Mouse (Mus musculus): ENCODE measurements at regions not wholly inside any gene's neighbourhood (a gene's known extent, or its start where the extent isn't known, plus 50 kb on each side); places are given as distances from the start of the nearest gene placed in this dataset.

DNA sequence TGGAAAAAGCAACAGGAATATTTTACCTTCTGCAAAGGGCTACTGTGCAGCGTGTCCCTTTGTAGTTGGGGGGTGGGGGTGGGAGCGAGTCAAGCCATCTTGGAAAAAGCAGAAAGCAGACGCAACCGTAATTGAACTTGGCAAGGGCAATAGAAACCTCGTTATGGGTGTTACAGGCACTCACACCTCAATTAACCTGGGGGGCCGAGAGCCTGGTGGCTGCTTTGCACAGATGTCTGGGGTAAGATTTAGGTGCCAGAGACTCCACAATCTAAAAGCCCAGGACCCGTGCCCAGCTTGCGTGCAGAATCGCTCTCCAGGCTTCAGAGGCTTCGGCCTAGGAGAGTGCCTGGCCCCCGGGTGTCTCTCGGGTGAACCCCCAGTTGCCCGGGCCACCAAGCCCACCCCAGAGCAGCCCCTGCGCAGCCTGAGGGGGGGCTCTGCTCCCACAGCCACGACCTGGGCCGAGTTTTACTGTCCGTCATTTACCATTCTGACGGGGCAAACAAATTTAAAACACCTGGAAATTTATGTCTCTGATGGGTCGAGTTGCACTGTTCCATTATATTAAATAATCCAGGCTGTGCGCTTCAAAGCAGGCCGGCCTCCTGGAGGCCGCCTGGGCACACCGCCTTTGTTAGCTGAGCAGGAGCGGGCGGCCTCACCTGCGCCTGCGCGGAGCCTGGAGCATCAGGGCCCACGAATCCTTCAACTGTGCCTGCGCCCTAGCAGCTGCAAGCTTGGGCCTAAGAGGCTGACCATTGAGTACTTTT is 212.4 kb downstream of the Srbd1 start:
- DNase-seq, result peak; percentile 9 to 36

DNA sequence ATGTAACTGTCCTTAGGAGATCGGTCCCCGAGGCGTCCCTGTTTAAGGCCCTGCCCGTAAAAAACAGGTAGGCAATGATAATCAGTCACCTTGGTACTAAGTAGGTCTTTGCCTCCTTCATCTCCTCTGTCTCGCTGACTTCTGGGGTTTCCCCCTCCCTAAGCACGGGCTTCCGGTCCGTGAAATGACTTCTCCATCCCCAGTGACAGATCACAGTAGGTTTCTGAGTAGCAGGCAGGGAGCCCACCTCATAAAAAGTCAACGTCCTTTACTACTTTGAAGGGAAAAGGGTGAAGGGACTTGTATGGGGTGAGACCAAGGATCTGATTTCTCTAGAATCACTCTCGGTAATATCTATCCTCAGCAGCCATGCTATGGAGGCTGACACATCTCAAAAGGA is 213.0 kb downstream of the Srbd1 start:
- no peak for DNase-seq

DNA sequence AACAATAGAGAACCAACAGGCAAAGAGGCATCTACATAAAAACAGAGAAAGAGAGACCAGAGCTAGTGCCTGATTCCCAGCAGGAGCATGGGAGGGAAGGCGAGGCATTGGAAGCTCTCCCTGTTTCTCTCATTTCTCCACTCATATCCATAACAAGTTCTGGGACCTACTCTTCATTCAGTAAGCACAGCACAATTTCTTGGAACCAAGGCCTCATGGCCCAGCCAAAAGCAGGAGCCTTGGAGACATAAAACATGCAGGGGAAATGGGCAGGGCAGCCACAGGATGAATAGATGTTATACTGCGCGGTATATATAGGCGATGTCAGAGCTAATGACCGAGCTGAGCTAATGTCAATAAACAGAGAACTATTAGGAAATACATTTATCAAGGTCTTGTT is 214.2 kb downstream of the Srbd1 start:
- DNase-seq, result no peak

DNA sequence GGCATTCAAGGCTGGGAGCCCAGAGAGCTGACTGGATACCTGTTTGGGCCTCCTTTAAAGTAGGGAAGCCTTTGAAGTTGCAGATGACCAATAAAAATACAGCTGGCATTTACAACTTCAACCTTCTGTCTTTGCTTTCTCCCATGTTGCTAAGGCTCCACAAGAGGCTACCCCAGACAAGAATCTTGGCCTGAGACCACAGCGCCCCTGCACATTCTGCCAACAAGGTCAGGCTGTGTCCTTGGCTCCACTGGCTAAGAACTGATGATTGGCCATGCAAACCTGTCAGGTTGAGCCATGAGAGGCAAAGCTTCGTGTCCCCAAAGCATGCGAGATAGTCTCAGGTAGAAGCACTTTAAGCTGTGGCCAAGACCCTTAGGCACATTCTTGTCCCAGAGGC is 214.6 kb downstream of the Srbd1 start:
- DNase-seq, result no peak

DNA sequence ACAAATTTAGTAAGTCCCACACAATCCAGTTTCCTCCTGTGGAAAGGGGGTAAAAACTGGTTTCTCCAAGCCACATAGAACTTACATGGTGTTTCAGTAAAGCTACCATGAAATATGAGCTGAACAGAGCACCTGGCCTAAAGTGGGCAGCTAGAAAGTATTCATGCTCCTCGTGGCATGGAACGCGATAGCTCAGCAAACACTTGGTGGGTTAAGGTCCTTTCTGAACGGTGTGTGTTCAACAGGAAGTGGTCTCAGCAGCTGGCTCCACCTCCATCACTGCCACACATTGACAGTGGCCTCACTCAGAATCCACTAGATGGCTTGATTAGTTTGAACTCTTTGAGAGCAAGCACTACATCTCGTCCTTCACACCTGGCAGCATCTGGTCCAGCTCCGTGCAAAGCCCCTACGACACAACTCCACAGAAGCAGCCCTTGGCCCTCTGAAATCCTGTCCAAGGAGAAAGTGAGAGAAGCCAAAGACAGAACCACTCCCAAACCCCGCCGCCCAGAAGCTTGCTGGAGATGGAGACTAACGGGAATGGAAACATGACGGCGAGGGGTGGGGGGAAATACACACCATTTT is 215.2 kb downstream of the Srbd1 start:
- no peak for DNase-seq

DNA sequence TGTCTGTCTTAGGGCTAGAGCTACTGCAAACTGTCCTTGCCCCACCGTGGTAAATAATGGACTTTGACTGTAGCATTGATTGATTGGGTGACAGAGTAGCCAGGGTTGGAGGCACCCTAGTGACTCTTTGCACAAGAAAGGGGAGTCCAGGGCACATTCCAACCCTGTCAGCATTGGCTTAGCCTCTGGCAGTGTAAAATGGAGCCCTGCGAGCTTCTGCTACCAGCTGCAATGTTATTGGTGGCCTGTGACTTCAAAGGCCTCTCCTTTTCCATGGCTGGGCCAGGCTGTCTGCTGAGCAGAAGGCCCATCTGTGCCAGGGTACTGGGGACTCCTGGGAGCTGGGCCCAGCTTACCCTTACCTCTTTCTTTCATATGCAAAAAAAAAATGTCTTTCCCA is 216.4 kb downstream of the Srbd1 start:
- no peak for DNase-seq

DNA sequence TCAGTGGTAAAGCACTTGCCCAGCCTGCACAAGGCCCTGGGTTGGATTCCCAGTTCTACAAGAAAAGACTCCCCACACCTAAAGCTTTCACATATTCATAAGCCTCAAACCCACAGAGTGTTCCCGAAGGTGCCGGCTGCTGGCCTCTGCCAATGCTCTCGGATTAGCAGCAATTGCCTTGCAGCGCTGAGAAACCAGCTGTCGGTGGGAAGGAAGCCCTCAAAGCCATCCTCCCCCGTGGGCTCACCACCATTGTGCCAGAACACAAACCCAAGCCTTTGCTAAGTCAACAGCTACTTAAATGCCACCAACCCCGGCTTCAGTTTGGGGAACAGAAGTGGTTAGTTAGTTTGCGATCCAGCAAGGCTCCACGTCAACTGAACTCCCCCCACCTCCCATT is 217.7 kb downstream of the Srbd1 start:
- no peak for DNase-seq

DNA sequence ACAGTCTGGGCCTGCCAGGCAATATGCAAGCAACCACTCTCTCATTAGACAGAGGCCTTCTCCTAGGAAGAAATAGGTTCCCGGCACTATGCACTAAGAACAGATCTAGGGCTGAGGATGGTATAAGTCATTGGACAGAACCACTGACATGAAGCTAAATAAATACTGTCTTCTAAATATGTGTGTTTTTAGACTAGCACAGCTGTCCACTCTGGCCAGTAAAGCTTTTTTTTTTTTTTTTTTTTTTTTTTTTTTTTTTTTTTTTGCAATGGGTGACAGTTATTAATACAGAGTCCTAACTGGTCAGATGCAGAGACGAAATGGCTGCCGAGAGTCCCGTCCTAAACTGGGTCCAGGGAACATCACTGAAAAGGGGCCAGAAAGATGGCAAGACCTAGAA is 218.9 kb downstream of the Srbd1 start:
- no peak for DNase-seq

DNA sequence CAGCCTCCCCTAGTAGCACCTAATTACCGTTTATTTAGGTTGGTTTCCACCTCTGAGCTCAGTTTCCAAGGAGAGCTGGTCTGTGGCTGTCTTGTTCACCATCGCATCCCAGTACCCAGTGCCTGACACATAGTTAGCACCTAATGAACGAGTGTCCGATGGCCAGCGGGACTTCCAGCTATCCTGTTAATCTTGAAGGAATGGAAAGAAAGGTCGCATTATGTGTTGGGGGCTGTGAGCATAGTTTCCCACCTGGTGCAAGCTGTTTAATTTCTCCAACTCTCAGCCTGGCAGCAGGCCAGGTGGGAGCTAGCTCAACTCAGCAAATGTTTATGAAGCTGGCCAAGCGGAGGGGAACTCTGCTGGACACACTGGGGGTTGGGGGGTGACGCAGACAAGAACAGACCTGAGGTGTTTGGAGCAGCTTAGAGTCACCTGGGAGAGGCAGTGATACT is 223.7 kb downstream of the Srbd1 start:
- peak; percentile 59 to 67 for DNase-seq

DNA sequence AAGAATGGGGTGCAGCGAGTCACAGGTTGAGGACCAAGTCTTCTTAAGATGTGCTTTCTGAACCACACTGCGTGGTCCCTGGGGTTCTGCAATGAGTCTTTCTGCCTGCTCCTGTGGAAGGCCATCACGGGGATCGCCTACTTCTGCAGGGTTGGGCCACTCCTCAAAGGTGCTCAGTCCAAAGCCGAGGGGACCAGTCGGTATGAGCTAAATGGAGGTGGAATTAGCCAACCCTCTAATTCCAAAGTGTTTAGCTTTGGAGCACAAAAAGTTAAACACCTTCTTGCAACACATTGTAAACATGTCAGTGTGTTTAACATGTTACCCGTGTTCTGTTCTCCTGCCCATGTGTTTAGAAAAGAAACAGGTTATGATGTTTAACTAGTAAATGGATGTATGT is 225.1 kb downstream of the Srbd1 start:
- DNase-seq, result no peak

DNA sequence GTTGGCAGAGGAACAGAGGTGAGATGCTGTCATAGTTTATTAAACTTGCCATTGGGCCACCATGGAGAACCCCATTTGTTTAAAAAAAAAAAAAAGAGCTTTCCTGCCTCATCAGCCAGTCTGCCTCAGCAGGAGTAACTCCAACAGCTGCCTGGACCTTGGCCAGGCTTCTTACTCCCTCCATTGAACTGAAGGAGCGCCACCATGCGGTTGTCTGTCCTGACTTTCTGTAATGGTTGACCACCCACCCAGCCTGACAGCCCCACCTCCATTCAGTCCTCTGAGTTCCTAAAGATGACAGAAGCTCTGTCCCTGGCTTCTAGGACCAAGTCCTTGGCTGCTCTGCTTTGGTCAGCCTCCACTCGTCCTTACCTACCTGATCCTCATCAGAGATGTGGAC is 227.8 kb upstream of the Six2 start:
- no peak for DNase-seq

DNA sequence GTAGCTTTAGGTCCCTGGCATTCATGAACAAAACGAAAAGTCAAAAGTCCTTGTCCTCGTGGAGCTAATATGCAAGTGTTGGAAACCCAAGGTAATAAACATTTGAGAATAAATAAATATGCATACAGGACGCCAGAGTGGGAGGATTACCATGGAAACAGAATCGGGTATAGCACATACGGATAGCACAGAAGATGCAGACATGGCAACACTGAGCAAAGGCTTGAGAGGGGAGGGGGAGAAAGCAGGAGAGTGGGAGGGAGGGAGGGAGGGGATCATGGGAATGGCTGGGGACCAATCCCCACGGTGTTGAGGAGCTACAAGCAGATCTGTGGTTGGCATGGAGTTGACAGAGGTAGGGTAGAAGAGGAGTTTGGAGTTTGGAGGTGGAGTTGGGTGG is 226.0 kb upstream of the Six2 start:
- DNase-seq, result no peak

DNA sequence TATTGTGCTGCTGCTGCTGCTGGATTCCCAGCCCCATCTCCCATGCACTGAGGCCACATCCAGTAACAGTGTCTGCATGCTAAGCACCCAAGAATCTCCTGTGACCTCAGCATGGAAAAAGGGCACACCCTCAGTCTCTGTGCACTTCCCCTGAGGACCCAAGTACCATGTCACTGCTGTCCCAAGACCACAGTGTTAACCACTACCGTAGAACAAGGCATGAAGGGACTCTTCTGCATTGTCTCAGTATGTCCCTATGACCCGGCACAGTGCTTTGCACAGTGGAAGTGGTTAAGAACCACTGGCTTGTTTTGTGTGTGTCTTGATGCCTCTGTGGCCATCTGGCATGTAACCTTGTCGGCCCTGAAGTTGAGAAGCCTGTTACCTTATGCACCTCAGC is 220.6 kb upstream of the Six2 start:
- DNase-seq, result no peak

DNA sequence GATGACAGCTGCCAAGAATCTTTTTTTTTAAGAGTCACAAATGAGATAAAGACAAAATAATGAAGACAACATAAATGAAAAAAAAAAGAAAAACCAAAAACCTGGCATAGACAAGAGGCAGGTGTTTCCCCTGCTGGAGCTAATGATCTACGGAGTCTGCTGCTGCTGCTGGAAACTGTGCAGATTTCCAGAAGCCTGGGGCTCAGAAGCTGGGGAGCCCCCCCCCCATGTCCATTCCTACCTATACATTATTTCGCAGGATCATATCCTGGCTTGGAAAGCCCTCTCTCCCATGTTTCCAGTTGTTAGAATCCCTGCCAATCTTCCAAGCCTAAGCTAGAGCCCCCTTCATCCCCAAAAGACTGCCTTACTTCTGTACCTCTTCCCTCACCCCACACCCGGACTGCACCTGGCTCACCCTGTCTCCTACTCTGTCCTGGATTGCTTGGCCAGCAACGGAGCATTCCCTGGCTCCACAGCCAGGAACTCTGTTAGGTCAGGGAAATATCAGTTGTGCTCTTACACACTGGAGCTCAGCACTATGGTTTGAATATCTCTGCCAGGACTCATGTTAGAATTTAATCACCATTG is 218.6 kb upstream of the Six2 start:
- DNase-seq, result no peak

DNA sequence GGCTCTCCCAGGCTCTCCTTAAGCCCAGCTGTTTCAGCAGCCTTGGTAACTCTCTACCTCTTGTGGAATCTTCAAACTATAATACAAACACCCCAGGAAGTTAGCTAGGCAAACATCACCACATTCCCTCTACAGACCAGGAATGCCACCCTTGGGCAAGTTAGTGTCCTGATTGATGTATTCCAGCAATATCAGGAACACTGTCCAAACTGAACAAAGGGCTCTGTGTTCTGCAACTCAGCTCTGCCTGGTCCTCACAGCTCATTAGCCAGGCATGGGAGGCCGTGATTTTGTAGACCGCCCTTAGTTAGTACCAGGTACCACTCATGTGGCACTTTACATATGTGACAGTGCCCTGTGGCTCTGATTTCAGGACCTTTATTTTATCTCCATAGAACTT is 214.5 kb upstream of the Six2 start:
- DNase-seq, result no peak

DNA sequence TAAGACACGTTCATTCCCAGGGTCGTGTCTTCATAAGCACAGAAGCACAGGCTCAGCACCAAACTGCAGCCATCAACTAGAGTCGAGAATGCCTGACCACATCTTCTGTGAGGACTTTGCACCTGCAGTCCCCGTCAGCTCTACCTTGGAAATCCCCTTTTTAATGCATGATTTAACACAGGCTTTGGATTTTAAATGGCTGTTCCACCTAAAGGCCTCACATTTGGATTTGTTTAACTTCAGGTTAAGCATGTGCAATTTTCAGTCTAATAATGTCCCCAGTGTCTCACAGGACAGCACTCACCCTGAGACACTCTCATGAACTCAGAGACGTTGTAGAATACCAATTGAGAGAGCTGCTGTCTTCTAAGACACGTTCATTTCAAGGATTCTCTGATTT is 211.0 kb upstream of the Six2 start:
- DNase-seq, result peak in 1 of 2 experiments; percentile 14

DNA sequence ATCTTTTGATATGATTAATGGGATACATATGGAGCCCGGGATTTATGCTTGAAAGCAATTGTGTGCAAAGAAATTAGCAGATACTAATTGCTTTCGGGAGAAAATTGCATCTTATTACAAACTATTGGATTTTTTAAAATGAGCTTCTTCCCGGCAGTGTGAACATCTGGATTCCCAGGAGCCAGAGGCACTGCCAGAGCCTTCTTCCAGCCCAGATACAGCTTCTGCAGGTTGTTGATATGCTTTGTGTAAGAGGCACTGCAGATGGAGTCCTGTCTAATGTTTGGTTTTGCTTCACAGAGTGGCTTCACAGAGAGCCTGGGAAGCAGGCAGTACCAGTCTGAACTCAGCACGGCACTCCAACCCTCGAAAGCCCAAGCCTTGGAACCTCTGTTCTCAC is 207.9 kb upstream of the Six2 start:
- DNase-seq, result no peak

DNA sequence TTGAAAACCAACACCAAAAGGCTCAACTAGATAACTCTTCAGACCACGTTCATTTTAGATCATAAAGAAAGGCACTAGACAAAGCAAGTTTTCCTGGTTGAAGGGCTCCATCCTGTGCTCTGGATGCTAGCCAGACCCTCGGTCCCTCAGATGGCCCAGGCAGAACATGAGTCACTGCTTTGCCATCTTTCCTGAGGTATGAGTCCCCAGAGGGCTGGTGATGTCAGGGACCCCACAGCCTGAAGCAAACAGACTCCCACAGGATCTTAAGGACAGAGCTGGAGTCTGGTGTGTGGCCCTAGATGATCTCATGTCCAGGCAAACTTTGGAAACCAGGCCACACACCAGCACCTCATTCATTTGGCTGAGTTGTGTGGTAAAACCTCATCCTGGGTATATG is 203.2 kb upstream of the Six2 start:
- DNase-seq, result no peak

DNA sequence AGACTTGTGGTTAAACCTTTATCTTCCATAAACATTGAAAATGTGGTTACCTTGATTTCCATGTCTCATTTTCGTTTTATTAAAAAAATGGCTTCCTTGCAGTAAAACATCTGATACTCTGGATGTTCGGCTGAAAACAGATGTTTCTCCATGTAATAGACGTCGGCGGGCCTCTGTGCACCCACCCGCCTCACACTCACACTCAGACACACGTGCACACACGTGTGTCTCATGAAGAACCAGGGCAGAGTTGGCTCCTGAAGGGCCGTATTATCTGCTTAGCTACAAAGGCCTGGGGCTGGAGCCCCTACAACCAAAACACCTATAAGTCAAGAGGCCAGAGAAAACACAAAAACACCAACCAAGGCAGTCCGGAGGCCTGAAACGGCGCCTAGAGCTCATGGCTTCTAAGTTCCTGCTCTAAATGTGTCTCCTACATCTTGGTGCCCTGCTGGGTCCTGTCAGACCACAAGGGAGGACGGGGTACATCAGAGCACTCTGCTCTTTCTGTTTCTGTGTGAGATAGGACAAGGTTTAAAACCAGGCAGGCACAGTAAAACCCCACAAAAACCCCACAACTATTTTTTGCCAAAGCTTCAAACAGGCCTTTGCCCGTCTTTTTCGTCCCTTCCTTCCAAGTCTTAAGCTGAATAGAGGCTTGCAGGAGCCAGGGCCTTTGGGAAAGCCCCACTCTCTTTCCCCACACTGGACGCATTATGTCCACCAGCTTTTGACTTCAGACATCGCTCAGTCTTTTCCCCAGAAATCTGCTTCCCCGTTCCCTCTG is 201.9 kb upstream of the Six2 start:
- DNase-seq, result no peak

DNA sequence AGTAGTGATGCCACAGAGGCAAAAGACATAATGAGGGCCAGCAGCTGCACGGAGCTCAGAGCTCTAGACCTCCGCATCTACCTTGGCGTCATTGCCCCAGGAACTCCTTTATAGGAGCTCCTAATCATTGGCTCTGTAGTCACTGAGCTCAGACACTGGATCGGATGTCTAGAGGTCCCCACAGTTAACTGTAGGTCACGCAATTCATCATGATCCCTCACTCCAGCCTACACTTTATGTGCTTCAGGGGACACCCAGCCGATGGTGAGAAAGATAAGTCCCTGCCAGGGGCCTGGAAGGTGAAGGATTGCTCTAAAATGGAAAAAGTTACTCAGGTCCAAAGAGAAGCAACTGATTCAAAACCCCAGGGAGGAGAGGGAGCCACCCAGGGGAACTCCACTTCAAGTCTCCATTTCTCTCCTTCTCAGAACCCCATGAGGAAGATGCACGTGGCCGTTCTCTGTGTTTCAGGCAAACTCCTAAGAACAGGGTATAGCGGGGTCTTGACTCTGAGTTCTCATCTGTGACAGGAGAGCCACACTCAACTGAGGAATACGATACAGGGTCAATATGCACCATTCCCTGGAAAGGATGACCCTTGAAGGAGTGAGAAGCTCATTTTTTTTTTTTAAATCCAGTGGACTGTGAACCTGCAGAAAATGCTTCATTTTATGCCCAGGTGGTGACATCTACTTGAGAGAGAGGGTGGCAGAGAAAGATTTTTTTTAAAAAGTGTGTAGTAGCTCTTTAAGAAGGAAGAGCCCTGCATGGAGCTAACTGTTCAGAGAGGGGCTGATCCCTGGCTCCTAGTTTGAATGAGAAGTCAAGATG is 200.7 kb upstream of the Six2 start:
- no peak for DNase-seq

DNA sequence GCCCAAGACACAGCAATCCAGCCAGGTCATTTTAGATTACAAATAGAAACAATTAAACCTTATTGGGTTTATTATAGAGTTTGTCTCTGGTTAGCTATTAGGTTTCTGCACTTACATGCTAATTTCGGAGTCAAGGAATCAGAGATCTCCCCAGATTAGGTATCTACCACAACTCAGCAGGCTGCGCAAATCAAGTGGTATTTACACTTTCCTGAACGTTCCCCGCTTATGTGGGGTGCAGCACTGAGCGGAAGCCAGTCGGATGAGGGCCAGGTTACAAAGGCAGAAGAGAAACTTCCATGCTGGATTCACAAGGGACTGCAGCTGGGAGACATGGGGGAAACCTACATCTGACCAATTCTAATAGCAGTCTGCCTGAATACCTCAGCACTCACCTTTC is 198.6 kb upstream of the Six2 start:
- no peak for DNase-seq

DNA sequence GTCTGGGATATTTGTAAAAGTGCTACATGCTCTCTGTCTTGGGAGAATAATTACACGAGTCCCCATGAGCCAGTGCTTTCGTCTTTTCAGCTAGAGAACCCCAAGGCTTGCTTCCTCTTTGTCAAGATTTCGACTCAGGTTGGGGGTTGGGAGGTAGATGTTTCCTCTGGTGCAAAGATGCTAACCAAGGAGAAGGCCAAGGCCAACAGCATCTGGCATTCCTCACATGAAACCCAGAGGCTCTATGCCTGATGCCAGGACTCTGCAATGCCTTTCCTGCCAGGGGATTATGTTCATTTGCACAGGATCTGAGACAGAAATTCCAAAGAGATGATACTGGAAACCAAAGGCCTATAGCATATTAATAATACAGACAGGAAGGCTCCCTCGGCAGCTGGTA is 198.2 kb upstream of the Six2 start:
- no peak for DNase-seq

All from kidney, postnatal 4 days (tissue).